Mouse (Mus musculus): ENCODE data around the gene 4933411K16Rik.

The 4933411K16Rik gene

DNA sequence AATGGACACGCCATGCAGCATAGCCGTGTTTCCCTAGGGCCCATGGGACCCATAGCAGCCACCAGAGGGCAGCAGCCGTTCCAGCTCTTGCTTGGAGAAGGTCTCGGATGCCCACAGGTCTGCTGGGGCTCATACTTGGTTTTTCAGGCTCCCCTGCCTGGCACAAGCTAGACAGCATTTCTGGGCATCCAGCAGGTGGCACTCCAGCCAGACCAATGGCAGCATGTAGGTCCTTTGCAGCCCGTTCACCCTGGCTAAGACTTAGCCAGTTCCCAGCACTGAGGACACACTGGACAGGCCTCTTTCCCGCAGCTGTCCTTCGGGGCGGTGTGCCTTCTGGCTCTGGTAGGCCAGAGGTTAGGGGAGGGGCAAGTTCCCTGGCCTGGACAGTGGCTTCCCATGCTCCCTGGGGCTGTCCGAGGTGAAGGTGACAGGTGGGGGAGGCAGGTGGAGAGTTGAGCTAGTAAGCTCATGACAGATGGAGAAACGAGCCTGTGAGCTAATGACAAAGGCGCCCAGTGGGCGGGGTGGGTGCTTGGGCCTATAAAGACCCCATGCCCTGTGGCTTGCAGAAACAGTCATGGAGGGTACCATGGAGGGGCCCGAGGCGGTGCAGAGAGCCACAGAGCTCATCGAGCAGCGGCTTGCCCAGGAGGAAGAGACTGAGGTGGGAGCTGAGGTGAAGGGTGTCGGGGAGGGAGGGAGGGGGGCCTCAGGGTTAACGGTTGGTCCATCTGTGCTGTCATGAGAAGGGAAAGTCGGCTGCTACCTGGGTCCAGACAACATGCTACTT lies 16.4 kb upstream of the 4933411K16Rik start, which contains the start of gene Ankrd2:
Gene Ankrd2 (plus strand): TSS at position 545 of the 793 bp plus-strand sequence.
- DNase-seq (ENCODE audit: extremely low spot score, low spot score), result peak; percentile 79

- no peak for DNase-seq (ENCODE audit: extremely low spot score, low spot score)
Observed at GRCm38 (mm10) chr19:42036357-42036756, 15.7 kb upstream of the 4933411K16Rik start.

GRCm38 (mm10) chr19:42037167-42037702 lies 14.8 kb upstream of the 4933411K16Rik start:
- no peak for DNase-seq (ENCODE audit: extremely low spot score, low spot score)

- DNase-seq (ENCODE audit: extremely low spot score, low spot score), result no peak
Observed at GRCm38 (mm10) chr19:42038310-42038709, 13.7 kb upstream of the 4933411K16Rik start.

GRCm38 (mm10) chr19:42043988-42044387 lies 8.1 kb upstream of the 4933411K16Rik start:
- DNase-seq (ENCODE audit: extremely low spot score, low spot score), result no peak

DNA sequence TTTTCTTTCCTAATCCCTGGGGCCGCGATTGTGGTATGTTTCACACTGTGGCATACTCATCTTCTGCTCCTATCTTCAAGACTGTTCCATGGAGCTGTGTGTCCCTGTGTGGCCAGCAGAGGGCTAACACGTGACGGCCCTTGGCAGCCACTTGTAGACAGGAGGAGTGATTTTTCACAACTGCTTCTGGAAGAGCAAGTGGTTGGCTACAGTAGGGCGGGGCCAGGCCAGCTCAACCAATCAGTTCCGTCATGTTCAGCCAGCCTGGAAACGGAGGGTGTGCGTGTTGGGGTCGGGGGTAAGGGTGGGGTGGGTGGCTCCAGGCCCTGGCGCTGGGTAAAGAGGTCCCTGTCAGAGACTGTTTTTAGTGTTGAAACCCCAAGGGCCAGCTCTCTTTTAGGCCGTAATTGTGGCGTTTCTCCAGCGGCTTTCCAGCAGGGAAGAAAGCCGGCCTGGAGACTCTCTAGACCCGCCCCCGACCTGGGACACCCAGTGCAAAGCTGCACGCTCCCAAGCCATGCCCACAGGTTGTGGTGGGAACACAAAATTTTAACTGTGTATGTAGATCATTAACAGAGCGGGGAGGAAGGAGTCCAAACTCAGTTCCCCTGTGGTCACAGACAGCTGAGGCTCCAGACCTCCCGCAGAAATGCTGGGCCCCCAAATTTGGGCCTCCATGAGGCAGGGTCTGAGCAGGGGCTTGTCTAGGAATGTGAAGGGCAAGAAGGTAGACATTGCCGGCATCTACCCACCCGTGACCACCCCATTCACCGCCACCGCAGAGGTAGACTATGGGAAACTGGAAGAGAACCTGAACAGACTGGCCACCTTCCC lies 6.6 kb upstream of the 4933411K16Rik start, which contains the start of gene Hoga1:
Gene Hoga1 (plus strand): TSS at position 342 of the 834 bp plus-strand sequence.
- peak; percentile 73 for DNase-seq (ENCODE audit: extremely low spot score, low spot score)

GRCm38 (mm10) chr19:42050251-42050650 lies 1.8 kb upstream of the 4933411K16Rik start:
- no peak for DNase-seq (ENCODE audit: extremely low spot score, low spot score)

GRCm38 (mm10) chr19:42051351-42051750 lies 697 bp upstream of the 4933411K16Rik start:
- no peak for DNase-seq (ENCODE audit: extremely low spot score, low spot score)

GRCm38 (mm10) chr19:42054255-42054654 lies 2.2 kb downstream of the 4933411K16Rik start:
- no peak for DNase-seq (ENCODE audit: extremely low spot score, low spot score)

DNA sequence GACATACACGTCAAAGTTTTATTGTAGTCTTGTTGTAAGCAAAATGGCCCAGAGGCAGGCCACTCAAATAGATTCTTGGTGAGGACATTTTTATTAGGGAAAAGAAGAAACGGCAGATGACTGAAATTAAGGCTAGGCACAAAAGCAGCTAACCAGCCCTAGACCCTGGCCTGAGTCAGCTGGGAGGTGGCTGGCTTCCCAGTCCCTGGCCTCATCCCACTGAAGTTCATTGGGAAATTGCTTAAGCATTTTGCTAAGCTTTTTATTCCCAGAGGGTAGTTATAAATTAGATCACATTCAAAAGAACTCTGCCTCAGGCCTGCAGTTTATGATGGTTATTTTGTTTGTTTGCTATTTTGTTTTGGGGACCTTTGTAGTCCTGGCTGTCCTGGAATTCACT lies 3.8 kb downstream of the 4933411K16Rik start:
- no peak for DNase-seq (ENCODE audit: extremely low spot score, low spot score)

- DNase-seq (ENCODE audit: extremely low spot score, low spot score), result no peak
Observed at GRCm38 (mm10) chr19:42056719-42057409, 4.8 kb downstream of the 4933411K16Rik start.

DNA sequence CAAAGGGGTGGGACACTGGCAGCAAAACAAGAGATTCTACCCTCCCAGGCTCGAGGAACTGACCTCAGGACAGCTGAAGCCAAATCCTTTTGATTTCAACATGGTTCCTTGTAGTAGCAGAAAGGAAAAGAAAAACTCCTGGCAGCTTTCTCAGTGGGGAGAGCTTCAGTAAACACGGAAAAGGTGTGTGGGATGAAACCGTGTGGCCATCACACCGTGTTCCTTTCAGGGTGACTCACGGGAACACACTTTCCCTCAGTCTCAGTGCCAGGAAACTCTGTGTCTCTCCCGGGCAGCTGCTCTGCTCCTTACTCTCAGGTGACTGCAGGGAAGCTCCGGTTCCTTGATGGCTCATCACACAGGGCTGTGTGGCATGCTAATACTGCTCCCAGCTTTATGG lies 6.4 kb downstream of the 4933411K16Rik start:
- DNase-seq (ENCODE audit: extremely low spot score, low spot score), result no peak

GRCm38 (mm10) chr19:42061443-42061842 lies 9.4 kb downstream of the 4933411K16Rik start:
- no peak for DNase-seq (ENCODE audit: extremely low spot score, low spot score)

GRCm38 (mm10) chr19:42068441-42069240 lies 16.6 kb downstream of the 4933411K16Rik start:
- no peak for DNase-seq (ENCODE audit: extremely low spot score, low spot score)

DNA sequence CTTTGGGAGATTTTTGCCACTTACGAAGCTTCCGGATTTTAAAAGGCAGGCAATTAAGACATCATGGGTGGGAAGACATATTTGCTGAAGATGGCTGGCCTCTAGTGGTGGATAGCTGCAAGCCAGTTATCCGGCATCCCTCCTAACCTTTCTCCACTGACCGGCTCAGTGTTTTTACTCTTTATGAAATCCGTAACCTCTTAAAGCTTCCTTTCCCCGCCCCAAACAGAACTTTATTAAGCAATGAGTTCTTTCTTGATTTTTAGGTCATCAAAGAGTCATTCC lies 17.1 kb downstream of the 4933411K16Rik start:
- DNase-seq (ENCODE audit: extremely low spot score, low spot score), result no peak

DNA sequence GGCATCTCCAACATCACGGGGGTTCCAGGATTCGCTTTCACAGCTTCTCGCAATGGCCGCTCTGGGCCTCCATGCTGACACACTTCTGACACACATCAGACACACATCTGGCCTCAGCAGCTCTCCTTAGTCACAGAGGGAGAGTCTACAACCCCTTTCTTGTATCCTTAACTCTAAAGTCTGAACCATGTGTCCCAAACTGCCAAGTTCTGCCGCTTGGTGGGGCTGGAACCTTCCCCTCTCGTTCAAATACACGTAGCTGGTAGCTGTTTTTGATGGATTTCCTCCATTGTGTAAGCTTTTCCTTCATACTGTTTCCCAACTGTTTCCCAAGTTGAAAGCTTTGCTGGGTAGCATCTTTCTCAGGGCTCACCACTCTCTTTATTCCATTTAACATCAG lies 19.2 kb downstream of the 4933411K16Rik start:
- no peak for DNase-seq (ENCODE audit: extremely low spot score, low spot score)

DNA sequence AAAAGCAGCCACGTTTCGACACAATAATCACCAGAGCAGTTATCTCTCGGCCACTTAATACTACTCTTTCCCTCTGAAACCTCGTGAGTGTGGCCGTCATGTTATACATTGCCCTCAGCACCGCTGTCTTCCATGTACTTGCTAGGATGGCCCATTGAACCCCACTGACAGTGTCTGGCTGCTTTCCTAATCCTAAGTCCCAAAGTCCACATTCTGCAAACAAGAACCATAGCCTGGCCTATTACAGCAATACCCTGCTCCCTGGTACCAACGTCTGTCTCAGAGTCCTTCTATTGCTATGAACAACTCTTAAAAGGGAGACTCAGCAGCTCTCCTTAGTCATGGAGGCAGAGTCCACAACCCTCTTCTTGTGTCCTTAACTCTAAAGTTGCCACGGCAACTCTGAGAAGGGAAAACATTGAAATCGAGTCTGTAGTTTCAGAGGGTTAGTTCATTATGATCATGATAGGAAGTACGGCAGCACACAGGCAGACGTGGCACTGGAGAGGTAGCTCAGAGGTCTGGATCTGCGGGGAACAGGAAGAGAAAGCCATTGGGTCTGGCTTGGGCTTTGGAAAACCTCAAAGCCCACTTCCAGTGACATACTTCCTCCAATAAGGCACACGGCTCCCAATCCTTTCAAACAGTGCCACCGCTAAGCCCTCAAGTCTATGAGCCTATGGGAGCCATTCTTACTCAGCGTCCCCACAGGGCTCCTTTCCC lies 20.0 kb downstream of the 4933411K16Rik start:
- no peak for DNase-seq (ENCODE audit: extremely low spot score, low spot score)

- no peak for DNase-seq (ENCODE audit: extremely low spot score, low spot score)
Observed at GRCm38 (mm10) chr19:42072802-42073201, 20.8 kb downstream of the 4933411K16Rik start.

DNA sequence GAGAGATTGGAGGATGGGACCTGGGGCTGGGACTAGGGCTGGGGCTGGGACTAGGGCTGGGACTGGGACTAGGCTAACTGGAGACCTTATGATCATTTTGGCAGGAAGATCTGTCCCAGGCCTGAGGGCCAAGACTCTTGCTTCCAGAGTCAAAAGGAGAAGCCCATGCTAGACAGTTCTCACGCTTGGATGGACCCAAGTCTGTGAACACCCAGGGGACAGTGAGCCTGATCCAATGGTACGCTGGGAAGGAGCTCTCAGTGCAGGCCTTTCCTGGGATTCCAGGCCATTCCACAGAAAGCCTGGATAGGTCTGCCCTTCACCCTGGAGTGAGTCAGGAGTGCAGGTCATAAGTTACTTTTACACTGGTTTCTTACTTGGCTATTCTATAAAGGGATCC lies 23.0 kb downstream of the 4933411K16Rik start:
- DNase-seq (ENCODE audit: extremely low spot score, low spot score), result no peak

DNA sequence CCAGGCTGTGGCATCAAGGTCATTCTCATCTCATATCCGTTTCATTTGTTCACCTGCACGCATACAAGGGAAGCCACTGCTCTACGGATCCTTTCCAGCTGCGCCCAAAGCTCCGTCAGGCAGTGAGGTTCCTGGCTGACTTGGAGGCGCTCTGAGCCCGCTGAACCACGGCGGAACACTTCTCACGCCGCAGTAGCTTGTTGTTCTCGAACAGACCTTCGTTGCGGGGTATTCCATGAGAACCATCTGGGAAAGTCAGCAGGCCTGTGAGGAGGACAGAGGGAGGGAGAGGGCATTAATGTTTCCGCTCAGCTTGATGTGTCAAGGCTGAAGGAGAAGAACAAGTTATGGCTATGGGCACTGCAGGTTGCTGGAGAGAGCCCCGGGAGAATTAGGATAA lies 23.9 kb downstream of the 4933411K16Rik start:
- DNase-seq (ENCODE audit: extremely low spot score, low spot score), result no peak
